Mouse (Mus musculus): Measurements from ENCODE around the gene Tenm1.

Gene Tenm1

DNA sequence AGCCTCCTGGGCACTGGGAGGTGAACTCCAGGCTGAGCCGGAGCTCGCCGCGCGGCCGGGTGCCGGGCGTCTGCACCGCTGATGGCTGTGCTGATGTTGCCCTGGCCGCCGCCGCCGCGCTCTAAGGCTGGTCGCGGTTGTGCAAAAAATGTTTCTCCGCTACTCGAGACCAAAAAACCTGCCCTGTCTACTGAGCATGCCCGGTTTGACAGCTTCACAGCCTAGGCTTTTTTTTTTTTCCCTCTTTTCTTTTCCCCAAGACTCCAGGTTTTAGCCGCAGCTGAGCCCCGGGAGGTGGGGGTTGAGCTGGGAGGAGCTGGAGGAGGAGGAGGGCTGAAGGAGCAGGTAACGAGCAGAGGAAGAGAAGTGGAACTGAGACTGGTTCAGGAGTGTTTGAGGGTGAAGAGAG, at the start of gene Tenm1:
Gene Tenm1, minus strand, starts transcription at position 272 of the 409 bp plus-strand sequence.
- no peak for DNase-seq (ENCODE audit: low read depth, low spot score)
- no peaks in the 10 kb centered on the region for H3K27me3 ChIP-seq (ENCODE audit: control insufficient read depth, insufficient read depth, low read length, poor library complexity, severe bottlenecking)
- no peaks in the 10 kb centered on the region for H3K36me3 ChIP-seq (ENCODE audit: control insufficient read depth, insufficient read depth, low read length, poor library complexity, severe bottlenecking)

GRCm38 (mm10) chrX:43467311-43467710, 38.4 kb upstream of the Tenm1 start:
- Histone ChIP-seq H3K27me3 (ENCODE audit: control insufficient read depth, insufficient read depth, low read length, poor library complexity, severe bottlenecking) (no peaks in the 10 kb centered on the region), H3K36me3 (ENCODE audit: control insufficient read depth, insufficient read depth, low read length, poor library complexity, severe bottlenecking) (no peaks in the 10 kb centered on the region)
- no peak for DNase-seq (ENCODE audit: low read depth, low spot score)

DNA sequence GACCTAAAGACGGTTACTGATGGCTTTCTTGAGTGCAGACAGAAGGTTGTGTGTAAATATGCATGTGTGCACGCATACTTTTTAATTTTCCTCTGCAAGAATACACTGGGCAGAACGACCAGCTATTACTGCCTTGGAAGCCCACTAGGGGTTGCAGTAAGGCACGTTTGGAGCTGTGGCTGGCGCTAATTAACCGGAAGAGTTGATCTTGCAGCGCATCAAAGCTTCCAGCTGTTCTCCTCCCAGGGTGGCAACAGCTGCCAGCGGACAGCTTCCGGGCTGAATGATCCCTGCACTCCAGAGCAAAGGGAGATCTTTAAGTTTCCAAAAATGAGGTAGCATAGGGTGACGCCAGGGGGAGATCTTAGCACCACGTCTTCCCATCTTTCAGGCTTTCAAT, 1.7 kb upstream of the Tenm1 start:
- no peak for DNase-seq (ENCODE audit: low read depth, low spot score)
- Histone ChIP-seq H3K36me3 (ENCODE audit: control insufficient read depth, insufficient read depth, low read length, poor library complexity, severe bottlenecking) (no peaks in the 10 kb centered on the region), H3K27me3 (ENCODE audit: control insufficient read depth, insufficient read depth, low read length, poor library complexity, severe bottlenecking) (no peaks in the 10 kb centered on the region)

- Histone ChIP-seq H3K27me3 (ENCODE audit: control insufficient read depth, insufficient read depth, low read length, poor library complexity, severe bottlenecking) (no peaks in the 10 kb centered on the region), H3K36me3 (ENCODE audit: control insufficient read depth, insufficient read depth, low read length, poor library complexity, severe bottlenecking) (no peaks in the 10 kb centered on the region)
- no peak for DNase-seq (ENCODE audit: low read depth, low spot score)
These were observed 1.1 kb upstream of the Tenm1 start for GRCm38 (mm10) chrX:43429982-43430531.

DNA sequence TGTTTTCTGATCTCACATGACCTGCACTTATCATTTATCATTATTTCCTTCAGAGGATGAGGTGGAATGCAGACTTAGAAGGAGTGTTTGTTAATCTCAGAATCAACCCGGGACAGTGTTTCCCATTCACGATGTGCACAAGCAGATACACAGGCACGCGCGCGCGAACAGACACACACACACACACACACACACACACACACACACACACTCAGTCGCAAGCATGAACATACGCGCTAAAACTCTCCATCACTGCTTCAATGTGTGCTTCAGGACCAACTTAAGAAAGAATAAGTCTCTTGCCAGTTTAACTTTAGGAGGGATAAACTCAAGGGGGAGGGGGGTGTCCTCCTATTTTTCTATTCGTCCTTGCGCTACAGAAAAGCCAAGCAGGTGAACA, 411 bp upstream of the Tenm1 start:
- no peak for DNase-seq (ENCODE audit: low read depth, low spot score)
- no peaks in the 10 kb centered on the region for H3K36me3 ChIP-seq (ENCODE audit: control insufficient read depth, insufficient read depth, low read length, poor library complexity, severe bottlenecking)
- no peaks in the 10 kb centered on the region for H3K27me3 ChIP-seq (ENCODE audit: control insufficient read depth, insufficient read depth, low read length, poor library complexity, severe bottlenecking)

GRCm38 (mm10) chrX:43427961-43428365, 963 bp downstream of the Tenm1 start:
- DNase-seq (ENCODE audit: low read depth, low spot score): no peak
- no peaks in the 10 kb centered on the region for H3K36me3 ChIP-seq (ENCODE audit: control insufficient read depth, insufficient read depth, low read length, poor library complexity, severe bottlenecking)
- H3K27me3 ChIP-seq (ENCODE audit: control insufficient read depth, insufficient read depth, low read length, poor library complexity, severe bottlenecking): no peaks in the 10 kb centered on the region

- no peak for DNase-seq (ENCODE audit: low read depth, low spot score)
- H3K36me3 ChIP-seq (ENCODE audit: control insufficient read depth, insufficient read depth, low read length, poor library complexity, severe bottlenecking): no peaks in the 10 kb centered on the region
- H3K27me3 ChIP-seq (ENCODE audit: control insufficient read depth, insufficient read depth, low read length, poor library complexity, severe bottlenecking): no peaks in the 10 kb centered on the region
These were observed 1.8 kb downstream of the Tenm1 start for GRCm38 (mm10) chrX:43427111-43427510.

GRCm38 (mm10) chrX:43397957-43398356, 31.0 kb downstream of the Tenm1 start:
- DNase-seq (ENCODE audit: low read depth, low spot score): no peak
- Histone ChIP-seq H3K27me3 (ENCODE audit: control insufficient read depth, insufficient read depth, low read length, poor library complexity, severe bottlenecking) (no peaks in the 10 kb centered on the region), H3K36me3 (ENCODE audit: control insufficient read depth, insufficient read depth, low read length, poor library complexity, severe bottlenecking) (no peaks in the 10 kb centered on the region)

DNA sequence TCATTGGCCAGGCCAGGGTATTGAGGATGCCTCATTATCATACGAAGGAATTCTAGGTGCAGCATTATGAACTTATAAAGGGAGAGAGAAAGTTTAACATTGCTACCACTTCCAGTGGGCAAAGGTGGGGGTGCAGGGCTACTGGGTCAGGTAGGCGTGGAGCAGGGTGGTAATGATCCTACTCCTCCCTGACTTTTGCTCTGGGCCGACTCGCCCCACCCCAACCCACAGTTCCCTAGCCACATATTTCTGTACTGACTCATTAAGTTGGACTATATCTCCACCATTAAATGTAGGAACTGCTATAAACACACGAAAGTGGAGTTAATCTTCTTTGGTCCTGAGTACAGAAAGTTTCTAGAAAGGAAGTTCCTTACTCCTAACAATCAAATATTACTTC, 40.8 kb downstream of the Tenm1 start:
- Histone ChIP-seq H3K36me3 (ENCODE audit: control insufficient read depth, insufficient read depth, low read length, poor library complexity, severe bottlenecking) (no peaks in the 10 kb centered on the region), H3K27me3 (ENCODE audit: control insufficient read depth, insufficient read depth, low read length, poor library complexity, severe bottlenecking) (no peaks in the 10 kb centered on the region)
- DNase-seq (ENCODE audit: low read depth, low spot score): no peak

- Histone ChIP-seq H3K36me3 (ENCODE audit: control insufficient read depth, insufficient read depth, low read length, poor library complexity, severe bottlenecking) (no peaks in the 10 kb centered on the region), H3K27me3 (ENCODE audit: control insufficient read depth, insufficient read depth, low read length, poor library complexity, severe bottlenecking) (no peaks in the 10 kb centered on the region)
- no peak for DNase-seq (ENCODE audit: low read depth, low spot score)
These were observed 56.4 kb downstream of the Tenm1 start for GRCm38 (mm10) chrX:43372526-43372925.

- Histone ChIP-seq H3K36me3 (ENCODE audit: control insufficient read depth, insufficient read depth, low read length, poor library complexity, severe bottlenecking) (no peaks in the 10 kb centered on the region), H3K27me3 (ENCODE audit: control insufficient read depth, insufficient read depth, low read length, poor library complexity, severe bottlenecking) (no peaks in the 10 kb centered on the region)
- DNase-seq (ENCODE audit: low read depth, low spot score): no peak
These were observed 109.6 kb downstream of the Tenm1 start for GRCm38 (mm10) chrX:43319351-43319750.

DNA sequence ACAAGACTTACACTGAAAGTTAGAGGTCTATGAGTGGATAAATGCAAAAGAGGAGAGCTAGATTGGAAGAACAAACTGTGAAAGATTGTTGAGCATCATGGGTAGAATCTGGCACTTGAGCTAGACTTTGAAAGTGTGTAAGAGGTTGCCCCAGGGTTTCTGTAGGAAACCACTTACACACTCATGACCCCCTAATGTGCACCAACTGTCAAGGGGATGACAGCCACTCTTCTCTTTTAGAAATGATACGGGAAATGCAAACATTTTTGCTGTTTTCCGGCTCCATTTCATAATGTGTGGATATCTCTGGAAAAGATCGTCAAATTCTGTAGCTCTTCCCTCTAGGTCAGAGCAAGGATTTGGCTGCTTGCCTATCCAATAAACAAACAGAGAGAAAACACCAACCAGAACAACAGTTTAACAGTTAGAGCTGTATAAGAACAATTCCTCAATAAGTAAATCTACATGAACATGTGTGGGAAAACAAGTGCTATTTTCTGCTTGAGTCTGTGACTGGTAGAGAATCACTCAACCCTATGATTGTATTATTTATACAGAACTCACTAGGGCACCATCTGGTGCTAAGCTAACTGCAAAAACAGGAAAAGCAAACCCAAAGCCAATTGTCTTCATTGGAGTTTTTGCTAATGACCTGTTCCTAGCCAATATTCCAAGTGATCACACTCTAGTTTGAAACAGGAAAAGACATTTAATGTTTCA, 111.0 kb downstream of the Tenm1 start:
- no peaks in the 10 kb centered on the region for H3K36me3 ChIP-seq (ENCODE audit: control insufficient read depth, insufficient read depth, low read length, poor library complexity, severe bottlenecking)
- DNase-seq (ENCODE audit: low read depth, low spot score): no peak
- H3K27me3 ChIP-seq (ENCODE audit: control insufficient read depth, insufficient read depth, low read length, poor library complexity, severe bottlenecking): no peaks in the 10 kb centered on the region

DNA sequence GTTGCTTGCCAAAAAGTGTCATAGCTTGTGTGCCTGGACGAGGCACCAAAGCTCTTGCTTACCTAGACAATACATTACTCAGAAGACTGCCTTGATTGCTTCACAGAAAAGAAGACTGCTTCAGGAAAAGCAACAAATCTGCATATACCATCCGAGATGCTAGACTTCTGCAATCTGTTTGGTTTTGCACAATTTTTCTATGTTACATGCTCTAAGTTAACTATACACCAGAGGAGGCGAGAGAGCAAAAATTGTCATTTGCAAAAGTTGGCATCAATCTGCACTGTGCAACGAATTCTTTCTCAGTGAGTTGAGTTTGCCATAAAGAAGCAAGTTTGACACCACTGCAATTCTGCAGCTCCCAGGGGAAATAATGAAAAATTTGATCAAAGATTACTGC, 193.1 kb downstream of the Tenm1 start:
- Histone ChIP-seq H3K27me3 (ENCODE audit: control insufficient read depth, insufficient read depth, low read length, poor library complexity, severe bottlenecking) (no peaks in the 10 kb centered on the region), H3K36me3 (ENCODE audit: control insufficient read depth, insufficient read depth, low read length, poor library complexity, severe bottlenecking) (no peaks in the 10 kb centered on the region)
- no peak for DNase-seq (ENCODE audit: low read depth, low spot score)

DNA sequence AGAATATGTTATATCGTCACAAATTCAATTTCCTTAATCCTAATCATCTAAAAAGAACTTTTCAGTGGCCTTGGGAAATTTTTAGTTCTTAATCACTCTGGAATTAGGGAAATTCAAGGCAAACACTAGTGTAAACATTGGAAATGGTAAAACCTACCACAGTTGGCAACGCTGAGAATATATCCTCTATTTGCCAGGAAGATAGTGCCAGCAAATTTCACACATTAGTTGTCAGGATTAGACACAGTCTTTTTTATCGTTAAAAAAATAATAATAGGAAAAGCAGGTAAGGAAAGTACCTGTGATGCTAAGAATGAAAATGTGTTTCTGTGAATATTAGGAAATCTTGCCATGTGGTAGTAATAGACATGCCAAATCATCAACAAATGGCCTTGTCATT, 223.9 kb downstream of the Tenm1 start:
- Histone ChIP-seq H3K36me3 (ENCODE audit: control insufficient read depth, insufficient read depth, low read length, poor library complexity, severe bottlenecking) (no peaks in the 10 kb centered on the region), H3K27me3 (ENCODE audit: control insufficient read depth, insufficient read depth, low read length, poor library complexity, severe bottlenecking) (no peaks in the 10 kb centered on the region)
- DNase-seq (ENCODE audit: low read depth, low spot score): no peak

- H3K36me3 ChIP-seq (ENCODE audit: control insufficient read depth, insufficient read depth, low read length, poor library complexity, severe bottlenecking): no peaks in the 10 kb centered on the region
- no peak for DNase-seq (ENCODE audit: low read depth, low spot score)
- H3K27me3 ChIP-seq (ENCODE audit: control insufficient read depth, insufficient read depth, low read length, poor library complexity, severe bottlenecking): no peaks in the 10 kb centered on the region
These were observed 226.6 kb downstream of the Tenm1 start for GRCm38 (mm10) chrX:43202249-43202783.
